Mouse (Mus musculus) large intestine, adult 2 months (tissue): ENCODE data around the gene Etv5. TPM values are rescaled to one million over a fixed set of nuclear protein-coding genes. Genes with fewer than 3 reads are reported as not detected.
"Not testable (repeated sequence)": the region's sequence is repeated elsewhere in the genome, so short reads cannot be mapped to it uniquely, and the experiment has no call there.

Experiments used
- DNase-seq: peaks from one replicate; pipeline ENCODE4 v3.0.0-alpha.2; 2012; ENCODE audit warnings: low read depth, low spot score
- WGBS: fragments of 180-500 bp; shearing (Covaris S2); methylation state at CpG from one replicate; pipeline ENCODE4 v1.1.7; 2018; 5-methylcytosine and 5-hydroxymethylcytosine counted together
- polyA plus RNA-seq: library from polyadenylated mRNA; depleted of rRNA; stranded (reverse); fragments of >200 nt; gene quantifications from 2 replicates; pipeline ENCODE4 v1.2.3, GENCODE M21; 2012

The Etv5 gene
- polyA plus RNA-seq, 1 experiment = 4.8 TPM

DNA sequence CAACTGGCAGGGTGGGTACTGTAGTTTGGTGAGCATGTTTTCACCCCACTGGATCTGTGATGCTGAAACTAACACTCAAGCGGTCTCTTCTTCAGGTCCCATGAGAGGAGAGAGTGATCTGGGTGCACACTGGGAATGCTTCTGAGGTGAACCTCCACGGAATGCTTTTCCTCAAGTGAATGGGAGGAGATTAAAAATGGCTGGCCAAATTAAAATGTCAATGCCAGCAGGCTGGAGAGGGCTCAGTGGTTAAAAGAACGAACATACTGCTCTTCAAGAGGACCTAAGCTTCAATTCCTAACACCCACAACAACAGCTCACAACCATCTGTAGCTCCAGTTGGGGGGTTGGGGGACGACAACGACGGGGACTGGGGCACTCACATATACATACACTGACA lies 39.3 kb downstream of the Etv5 start:
- WGBS = 94% methylated on average over 6 of the region's 6 CpGs
- DNase-seq = no peak

DNA sequence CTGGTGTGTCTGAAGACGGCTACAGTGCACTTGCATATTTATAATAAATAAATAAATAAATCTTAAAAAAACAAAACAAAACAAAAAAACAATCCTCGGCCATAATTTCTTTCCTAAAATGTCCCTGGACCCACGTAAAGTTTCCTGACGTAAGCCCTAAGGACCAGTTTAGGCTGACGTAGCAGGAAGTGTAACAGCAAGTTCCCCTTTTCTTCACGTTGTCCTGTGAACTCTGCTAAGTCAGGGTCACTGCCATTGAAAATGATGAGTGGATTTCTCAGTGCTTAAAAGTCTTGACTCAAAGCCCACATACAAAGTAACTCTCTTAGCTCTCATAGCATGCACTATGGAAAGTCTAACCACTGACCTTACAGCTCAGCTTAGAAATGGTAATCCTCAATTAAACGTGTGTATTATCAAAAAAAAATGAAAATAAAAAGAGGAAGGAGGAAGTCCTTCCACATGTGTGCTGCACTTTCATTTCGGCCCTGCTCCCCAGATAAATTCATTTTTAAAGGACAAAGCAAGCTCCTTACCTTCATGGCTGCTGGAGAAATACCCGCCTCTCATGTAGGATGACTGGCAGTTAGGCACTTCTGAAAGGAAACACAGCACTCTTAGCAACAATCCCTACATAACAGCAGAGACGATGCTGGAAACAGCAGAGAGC lies 40.6 kb downstream of the Etv5 start:
- 87% methylated on average over 10 of the region's 10 CpGs for WGBS
- no peak for DNase-seq

DNA sequence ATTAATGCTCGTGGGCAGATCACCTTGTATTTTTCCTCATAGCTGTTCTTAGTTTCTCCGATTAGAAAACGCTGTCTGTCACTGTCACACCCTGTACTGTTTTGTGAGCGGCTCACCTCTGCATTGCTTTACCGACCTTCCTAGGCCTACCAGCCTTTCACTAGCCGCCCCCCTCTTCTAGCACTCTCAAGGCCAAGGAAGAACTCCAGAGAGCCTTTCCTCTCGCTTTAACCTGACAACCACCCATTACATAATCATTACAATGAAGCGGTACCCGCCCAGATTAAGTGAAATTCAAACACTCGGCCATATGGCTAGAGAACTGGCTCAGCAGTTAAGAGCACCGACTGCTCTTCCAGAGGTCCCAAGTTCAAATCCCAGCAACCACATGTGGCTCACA lies 41.2 kb downstream of the Etv5 start:
- 92% methylated on average over 11 of the region's 11 CpGs for WGBS

DNA sequence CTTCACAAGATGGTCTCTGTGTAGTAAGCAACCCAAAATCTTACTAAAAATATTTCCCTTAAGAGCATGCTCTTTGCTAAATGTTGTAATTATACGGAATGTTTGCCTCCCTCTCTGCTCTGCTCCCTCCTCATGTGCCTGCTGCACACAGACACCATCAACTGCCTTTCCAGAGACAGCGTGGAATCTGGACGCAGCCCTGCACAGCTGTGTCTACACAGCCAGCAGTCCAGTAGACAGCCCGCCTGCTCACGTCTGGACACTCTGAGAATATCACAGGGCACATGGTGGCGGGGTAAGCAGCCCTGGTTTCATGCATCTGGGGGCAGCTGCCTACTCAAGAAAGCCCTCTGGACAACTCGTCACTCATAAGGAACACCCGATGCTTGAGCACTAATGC lies 43.1 kb downstream of the Etv5 start:
- 55% methylated on average over 8 of the region's 8 CpGs for WGBS
- no peak for DNase-seq

More for the DNA sequence above, 41.2 kb downstream of the Etv5 start:
- DNase-seq = no peak

DNA sequence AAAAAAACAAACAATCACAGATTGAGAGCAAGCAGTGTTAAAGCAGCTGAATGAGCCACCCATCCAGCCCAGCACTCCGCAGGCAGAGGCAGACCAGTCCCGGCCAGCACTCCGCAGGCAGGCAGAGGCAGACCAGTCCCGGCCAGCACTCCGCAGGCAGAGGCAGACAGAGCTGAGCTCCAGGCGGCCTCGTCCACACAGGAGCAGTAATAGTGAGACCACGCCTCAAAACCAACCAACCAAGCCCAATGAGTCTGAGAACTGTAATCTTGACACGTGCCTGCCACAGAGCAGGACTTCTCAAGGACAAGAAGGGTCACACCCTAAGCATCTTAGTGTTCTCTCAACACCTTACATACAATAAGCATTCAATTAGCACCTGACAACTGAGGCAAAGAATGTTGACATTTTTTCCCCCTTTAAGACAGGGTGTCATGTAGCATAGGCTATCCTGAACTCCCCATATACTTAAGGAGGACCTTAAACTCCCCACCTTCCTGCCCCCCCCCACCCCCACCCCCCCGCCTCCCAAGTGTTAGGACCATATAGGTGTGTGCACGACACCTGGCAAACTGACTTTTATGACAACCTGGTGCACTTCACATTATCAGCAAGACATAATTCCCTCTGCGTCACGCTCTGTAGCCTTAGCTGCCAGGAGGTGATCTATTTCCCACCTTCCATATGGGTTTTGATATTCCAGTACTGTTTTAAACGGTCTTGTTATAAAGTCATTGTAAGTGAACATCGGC lies 44.2 kb downstream of the Etv5 start:
- DNase-seq = peak; percentile 24
- WGBS = 41% methylated on average over 15 of the region's 15 CpGs

DNA sequence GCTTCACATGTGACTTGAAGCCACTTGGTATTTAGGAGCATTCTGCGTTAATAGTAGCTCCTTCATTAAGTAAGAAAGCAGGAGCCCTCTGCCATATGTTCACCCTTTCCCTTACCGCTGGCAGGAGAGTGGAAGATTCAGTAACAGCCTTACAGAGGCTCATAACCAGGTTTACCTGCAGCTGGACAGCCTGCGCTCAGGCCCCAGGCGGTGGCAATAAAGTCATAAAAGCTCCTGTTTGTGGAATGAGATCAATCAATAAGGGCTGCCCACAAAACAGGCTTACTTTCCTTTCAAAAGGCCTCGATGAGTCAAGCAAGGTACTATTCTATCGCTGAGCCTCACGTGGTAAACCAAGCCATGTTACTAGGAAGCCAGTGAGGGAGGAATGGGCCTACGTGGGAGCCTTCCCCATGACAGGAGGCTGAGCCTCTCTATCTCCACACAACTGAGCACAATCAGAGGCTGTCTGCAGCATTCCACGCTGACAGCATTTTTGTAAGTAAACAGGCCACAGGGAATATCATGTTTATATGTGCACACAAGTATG lies 49.1 kb downstream of the Etv5 start:
- DNase-seq = peak; percentile 33
- 40% methylated on average over 9 of the region's 9 CpGs for WGBS

DNA sequence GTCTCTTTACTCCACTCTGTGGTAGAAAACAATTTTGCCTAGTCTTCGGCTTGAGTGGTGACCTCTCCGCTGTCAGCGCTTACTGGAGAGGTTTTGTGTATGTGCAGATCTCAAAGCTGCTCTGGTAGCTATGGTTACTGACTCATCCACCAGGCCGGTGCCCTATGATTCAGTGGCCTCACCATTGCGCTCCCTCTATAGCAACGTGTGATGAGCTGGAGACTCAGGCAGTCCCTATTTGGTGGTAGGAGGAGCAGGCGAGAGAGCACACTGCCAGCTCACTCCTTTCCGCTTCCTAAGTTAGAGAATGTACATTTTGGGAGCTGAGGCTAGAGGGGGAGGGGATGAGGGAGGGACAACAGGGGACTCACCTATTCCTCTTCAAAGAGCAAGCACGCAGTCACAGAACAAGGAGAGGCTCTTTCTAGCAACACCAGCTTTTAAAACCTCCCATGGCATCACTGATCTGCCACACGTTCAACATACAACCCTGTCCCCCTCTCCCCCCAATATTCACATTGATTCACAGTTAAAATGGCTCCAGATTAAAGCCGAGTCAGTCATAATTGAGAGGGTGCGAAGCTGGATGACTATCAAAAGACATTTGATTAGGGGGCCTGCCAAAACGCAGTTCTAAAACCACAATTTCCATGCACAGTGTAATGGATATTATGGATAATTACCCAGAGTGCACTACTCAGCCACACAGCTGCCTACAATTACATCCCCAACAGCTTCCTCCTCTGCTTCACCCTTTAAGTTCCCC lies 50.2 kb downstream of the Etv5 start:
- WGBS = 70% methylated on average over 13 of the region's 13 CpGs
- DNase-seq = no peak

DNA sequence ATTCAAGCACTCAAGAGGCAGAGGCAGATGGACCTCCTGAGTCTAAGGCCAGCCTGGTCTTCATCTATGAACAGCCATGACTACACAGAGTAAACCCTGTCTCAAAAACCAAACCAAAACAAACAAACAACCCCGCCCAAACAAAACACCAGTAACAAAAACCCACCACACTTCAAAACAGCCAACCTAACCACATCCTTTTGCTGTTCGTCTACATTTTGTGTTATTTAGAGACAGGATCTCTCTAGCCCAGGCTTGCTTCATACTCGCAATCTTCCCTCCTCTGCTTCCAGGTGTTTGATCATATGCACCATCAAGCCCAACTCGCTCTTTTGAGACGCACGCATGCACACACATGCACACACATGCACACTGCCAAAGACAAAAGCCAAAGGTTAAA lies 51.8 kb downstream of the Etv5 start:
- no peak for DNase-seq
- WGBS = 91% methylated on average over 6 of the region's 6 CpGs

DNA sequence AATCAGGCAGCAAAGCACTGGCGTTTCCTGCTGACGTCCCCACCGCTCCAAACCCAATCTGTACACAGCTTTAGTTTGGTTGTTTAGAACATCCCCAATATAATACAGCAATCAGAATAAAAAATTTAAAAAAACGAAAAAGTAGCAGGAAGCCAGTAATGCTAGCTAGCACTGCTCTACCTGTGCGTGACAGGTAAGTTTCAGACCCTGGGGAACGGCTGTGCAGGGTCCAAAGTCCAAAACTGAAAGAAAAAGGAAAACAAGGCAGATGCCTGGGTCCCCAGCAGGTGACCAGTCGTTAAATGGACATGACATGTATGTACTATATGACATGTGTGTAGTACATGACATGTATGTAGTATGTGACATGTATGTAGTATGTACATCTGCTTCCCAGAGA lies 57.5 kb downstream of the Etv5 start:
- DNase-seq = not testable (repeated sequence)
- WGBS = 69% methylated on average over 6 of the region's 7 CpGs

DNA sequence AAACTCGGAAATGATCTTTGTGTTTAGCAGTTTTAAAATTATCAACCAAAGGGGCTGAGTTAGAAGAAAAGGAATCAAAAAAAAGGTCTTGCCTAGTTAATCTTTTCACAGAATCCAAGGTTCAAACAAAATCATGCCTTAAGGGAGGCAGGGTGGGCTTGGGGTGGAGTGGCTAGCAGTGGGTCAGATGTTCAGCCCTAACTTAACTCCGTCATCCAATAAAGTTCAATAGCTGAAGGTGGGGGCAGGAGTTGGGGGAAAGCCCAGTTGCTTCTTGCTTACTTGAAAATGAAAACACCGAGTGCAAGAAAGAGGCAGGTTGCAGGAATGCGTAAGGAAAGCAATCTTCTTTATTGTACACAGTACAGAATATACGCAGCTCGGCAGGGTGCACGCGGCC lies 58.5 kb downstream of the Etv5 start:
- DNase-seq = no peak
- WGBS = 88% methylated on average over 8 of the region's 8 CpGs

DNA sequence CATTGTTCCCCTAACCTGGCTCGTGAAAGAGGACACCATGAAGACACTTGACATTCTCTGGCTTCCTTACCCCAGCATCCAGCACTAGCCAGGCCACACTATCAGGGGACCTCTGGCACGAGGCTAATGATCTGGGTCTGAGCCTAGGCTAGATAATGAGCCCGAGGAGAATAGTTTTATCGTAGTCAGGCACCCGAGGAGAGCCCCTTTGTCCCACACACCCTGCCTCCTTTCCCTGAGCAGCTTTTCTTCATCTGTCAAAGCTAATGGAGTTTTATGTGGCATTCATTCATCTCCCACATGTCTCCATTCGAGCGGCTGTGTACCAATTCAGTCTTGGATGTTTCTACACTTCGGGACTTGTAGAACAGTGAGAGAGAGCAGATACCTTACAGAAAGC lies 59.5 kb downstream of the Etv5 start:
- WGBS = 84% methylated on average over 8 of the region's 8 CpGs
- DNase-seq = no peak

DNA sequence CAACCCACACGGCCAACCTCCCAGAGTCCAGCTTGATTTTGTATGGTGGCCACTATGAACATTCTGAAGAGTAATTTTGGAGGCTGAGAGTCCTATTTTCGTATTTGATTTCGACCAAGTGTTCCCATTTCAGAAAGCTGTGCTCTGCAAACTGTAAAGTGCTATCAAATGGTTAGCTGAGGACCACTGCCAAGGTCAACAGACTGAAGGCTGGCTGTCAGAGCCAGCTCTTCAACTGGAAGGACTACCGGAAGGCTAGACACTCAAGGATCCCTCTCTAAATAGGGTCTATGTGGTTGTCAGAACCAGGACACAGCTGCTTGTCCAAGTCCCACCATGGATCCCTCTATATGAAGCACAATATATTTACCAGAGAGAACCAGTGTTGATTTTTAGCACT lies 60.2 kb downstream of the Etv5 start:
- DNase-seq = no peak
- WGBS = 88% methylated on average over 4 of the region's 4 CpGs

DNA sequence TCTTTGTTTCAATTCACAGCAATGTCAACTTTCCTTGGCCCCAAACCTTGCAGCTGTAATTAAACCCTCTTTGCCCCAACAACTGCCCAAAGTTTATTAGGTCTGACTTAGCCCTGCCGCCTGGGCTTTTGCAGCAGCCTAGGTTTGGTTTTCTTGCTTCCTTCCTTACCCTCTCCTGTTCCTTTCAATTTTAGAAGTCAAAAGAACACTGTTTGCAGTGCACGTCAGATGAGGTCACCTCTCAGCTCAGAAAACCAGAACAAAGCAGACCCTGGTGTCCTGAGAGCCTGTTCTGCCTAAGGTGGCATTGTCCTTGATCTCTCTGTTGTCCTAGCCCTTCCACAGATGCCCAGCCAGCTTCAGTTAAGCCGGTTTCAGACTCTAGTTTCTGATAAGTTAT lies 61.8 kb downstream of the Etv5 start:
- no peak for DNase-seq
- 44% methylated on average over 3 of the region's 3 CpGs for WGBS

DNA sequence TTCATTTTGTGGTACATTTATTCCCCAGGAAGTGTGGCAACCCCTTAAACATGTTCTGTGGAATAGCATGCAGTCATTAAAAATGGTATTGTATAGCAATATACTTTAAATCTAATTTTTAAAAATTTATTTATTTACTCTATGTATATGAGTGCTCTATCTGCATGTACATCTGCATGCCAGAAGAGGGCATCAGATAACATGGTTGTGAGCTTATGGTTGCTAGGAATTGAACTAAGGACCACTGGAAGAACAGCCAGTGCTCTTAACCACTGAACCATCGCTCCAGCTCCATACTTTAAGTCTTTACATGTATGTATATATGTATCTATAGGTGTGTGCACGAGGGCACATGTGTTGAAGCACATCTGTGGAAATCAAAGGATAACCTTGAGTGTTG lies 64.6 kb downstream of the Etv5 start:
- WGBS = 85% methylated on average over 2 of the region's 2 CpGs
- no peak for DNase-seq

DNA sequence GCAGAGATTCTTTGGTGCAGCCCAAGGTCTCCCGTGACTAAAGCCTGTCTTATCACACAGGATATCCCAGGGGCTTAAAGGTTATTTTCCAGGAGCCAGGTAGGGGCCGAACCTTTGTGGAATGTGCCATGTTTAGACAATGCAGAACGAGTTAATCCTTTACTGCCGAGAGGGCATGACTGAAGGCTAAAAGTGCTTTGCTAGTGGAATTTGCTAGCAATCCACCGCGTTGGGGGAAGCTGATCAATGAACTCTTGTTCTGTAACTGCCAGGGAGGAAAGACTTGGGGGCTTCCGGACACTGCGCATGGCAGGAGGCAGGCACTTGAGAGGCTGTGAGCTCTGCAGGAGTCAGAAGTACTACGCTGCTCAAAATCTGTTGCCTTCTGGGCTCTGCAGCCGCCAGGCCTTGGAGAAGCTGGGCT lies 66.8 kb downstream of the Etv5 start:
- no peak for DNase-seq
- WGBS = 52% methylated on average over 10 of the region's 10 CpGs

DNA sequence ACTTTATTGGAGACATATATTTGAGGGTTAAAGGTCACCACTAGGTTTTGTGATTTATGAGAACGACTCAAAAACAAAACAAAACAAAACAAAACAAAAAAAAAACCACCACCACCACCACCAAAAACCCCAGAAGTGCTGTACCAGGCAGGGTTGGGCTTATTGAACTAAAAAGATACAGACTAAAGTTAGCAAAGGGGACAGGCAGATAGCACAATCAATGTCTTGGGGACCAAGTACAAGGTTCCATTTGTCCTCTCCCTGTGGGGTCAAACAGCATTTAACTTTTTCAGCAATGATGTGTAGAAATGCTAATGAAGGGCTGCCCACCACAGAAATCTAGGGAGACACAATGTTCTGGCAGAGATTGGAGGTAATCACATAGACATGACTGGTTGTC lies 67.3 kb downstream of the Etv5 start:
- WGBS = 61% methylated on average over 1 of the region's 1 CpGs
- no peak for DNase-seq

DNA sequence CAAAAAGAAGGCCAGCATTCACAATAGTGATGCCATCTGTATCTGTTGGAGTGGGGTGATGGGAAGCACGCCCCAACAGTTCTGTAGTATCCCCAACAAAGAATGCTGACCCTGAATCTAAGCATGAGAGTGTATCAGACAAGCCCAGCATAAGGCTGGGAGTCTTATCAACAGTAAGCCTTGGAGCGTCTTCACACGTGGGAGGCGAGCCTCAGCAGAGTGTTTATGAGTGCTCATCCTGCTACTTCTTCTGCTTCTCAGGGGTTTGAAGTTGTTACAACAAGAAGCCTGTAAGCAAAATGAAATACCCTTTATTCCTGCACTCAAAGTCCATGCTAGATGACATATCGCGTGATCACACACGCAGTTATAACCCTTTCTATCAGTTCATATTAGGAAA lies 72.4 kb downstream of the Etv5 start:
- no peak for DNase-seq
- WGBS = 89% methylated on average over 7 of the region's 7 CpGs

DNA sequence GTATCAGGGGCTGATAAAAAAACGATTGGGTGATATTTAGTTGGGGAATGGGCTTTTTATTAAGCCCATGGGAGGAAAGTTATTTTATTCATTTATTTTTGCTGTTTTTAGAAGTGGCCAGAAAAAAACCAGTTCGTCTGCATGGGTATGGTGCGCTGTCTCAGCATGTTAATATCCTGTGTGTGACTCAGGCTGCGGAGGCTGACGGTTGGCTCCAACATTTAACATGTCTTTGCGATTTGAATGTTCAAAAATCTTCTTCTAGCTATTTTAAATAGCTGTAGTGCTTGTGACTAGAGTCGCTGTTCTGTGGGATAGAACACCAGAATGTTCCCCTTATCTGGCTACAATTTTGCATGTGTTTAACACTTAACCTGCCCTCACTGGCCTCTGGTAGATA lies 73.5 kb downstream of the Etv5 start:
- DNase-seq = no peak
- WGBS = 85% methylated on average over 7 of the region's 7 CpGs

DNA sequence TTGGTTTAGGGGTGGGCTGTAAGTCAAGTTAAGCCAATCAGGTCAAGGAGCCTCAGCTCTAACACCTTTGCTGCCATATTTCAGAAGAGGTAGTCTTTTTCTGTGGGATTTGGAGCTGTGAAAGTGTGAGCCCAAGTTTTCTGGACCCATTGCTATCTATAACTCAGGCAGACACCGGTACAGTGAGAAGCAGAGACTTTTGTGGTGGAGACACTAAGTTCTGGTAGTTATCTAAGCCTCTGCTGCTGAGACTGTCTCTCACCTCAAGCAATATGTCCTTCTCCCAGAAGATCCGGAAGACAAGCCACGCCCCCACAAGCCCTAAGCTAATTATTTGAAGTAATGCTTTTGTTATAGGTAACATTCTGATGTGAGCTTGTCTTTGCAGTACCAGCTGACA lies 73.9 kb downstream of the Etv5 start:
- DNase-seq = no peak
- WGBS = 57% methylated on average over 3 of the region's 3 CpGs

DNA sequence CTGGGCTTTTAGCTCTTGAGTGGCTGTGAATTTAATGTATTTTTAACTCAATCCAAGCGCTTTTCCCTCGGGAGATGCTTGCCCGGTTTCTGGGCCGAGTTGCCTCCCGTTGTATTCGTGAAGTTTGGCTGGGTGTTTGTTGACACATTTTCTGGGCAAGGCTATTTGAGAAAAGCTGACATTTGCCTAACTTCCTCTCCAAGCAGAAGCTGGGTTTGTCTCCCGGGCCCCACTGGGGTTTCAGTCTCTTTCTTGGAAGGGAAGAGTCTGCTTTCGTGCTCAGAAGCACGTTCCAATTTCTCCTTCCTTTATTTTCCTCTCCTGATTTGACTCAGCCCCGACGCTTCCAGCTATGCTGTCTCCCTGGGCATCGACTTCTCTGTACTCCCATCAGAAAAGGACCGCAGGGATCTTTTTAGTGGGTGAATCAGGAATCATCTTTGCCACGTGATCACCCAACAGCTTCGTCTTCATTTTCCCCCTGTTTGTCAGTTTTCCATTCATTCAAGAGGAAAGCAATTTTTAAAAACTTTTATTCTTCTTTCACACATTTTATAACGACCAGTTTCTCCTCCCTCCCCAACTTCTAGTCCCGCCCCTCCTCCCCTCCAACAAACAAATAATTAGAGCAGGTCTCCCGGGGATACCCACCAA lies 80.7 kb downstream of the Etv5 start:
- WGBS = 15% methylated on average over 18 of the region's 18 CpGs
- no peak for DNase-seq
